Mouse (Mus musculus): ENCODE results near the gene Fndc3b. TPM values are rescaled to one million over a fixed set of nuclear protein-coding genes. Genes with fewer than 3 reads are reported as not detected.

Gene Fndc3b
- polyA plus RNA-seq, 2 experiments: 4.2 to 5.5 TPM

GRCm38 (mm10) chr3:27490891-27491290 lies 220.2 kb downstream of the Fndc3b start:
- Histone ChIP-seq H3K4me1 (replicated peaks; ENCODE audit: control insufficient read depth in 2 of 2, insufficient read depth in 2 of 2, low read length in 1 of 2) (no peaks in the 10 kb centered on the region), H3K27ac (no peak overlapping the region), H3K27me3 (ENCODE audit: control insufficient read depth, insufficient read depth, low read length) (no peaks in the 10 kb centered on the region), H3K4me2 (ENCODE audit: low read depth) (no peak overlapping the region), H3K36me3 (replicated peaks; ENCODE audit: control insufficient read depth, insufficient read depth, low read depth) (no peaks in the 10 kb centered on the region), H3K9me3 (ENCODE audit: control insufficient read depth, low read length) (no peaks in the 10 kb centered on the region), H3K4me3 (ENCODE audit: insufficient read depth in 1 of 2, low read depth in 2 of 2, low read length in 2 of 2) (no peak overlapping the region), H3K9ac (replicated peaks) (no peak overlapping the region)
- no peak for DNase-seq (ENCODE audit: low read depth in 3 of 3, low spot score in 3 of 3)
- no peak for TF ChIP-seq CTCF (IDR thresholded peaks at IDR 0.05; ENCODE audit: low read depth)
- no peak for TF ChIP-seq EP300 (IDR thresholded peaks at IDR 0.05; ENCODE audit: low read depth)
- 69% methylated on average over 9 of the region's 9 CpGs for WGBS (ENCODE audit: insufficient replicate concordance)
- ATAC-seq (ENCODE audit: insufficient read depth): no peak

- no peak for DNase-seq (ENCODE audit: low read depth in 3 of 3, low spot score in 3 of 3)
- no peak overlapping the region for H3K9ac ChIP-seq (replicated peaks)
- WGBS (ENCODE audit: insufficient replicate concordance): 56% methylated on average over 6 of the region's 6 CpGs
Measured at GRCm38 (mm10) chr3:27489550-27489949, 221.6 kb downstream of the Fndc3b start.

DNA sequence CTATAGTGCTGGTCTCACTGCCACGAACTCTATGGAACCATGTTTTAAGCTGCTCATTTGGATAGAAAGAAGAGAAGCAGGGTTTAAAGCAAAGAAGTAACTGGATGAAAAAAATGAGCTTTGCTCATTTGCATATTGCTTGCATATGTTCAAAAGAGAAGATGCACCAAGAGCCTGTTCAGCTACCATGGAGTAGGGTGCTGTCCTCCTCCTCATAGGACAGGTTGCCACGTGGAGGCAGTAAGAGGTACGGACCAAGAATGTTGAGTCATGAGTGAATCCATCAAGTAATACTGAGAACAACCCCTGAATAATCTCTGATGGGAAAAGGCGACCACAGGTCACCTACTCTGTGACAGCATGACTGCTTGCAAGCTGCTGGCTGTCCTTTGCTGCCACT lies 226.0 kb downstream of the Fndc3b start:
- 54% methylated on average over 4 of the region's 4 CpGs for WGBS (ENCODE audit: insufficient replicate concordance)
- no peak overlapping the region for H3K9ac ChIP-seq (replicated peaks)
- DNase-seq (ENCODE audit: low read depth in 3 of 3, low spot score in 3 of 3) (no peak), ATAC-seq (ENCODE audit: insufficient read depth) (no peak)
- H3K4me3 ChIP-seq (ENCODE audit: insufficient read depth in 1 of 2, low read depth in 2 of 2, low read length in 2 of 2): no peak overlapping the region
- no peaks in the 10 kb centered on the region for H3K9me3 ChIP-seq (ENCODE audit: control insufficient read depth, low read length)
- H3K4me2 ChIP-seq (ENCODE audit: low read depth): no peak overlapping the region
- no peaks in the 10 kb centered on the region for H3K27me3 ChIP-seq (ENCODE audit: control insufficient read depth, insufficient read depth, low read length)
- H3K4me1 ChIP-seq (replicated peaks; ENCODE audit: control insufficient read depth in 2 of 2, insufficient read depth in 2 of 2, low read length in 1 of 2): no peaks in the 10 kb centered on the region
- H3K27ac ChIP-seq: no peak overlapping the region
- no peak for TF ChIP-seq EP300 (IDR thresholded peaks at IDR 0.05; ENCODE audit: low read depth)
- TF ChIP-seq CTCF (IDR thresholded peaks at IDR 0.05; ENCODE audit: low read depth): no peak
- no peaks in the 10 kb centered on the region for H3K36me3 ChIP-seq (replicated peaks; ENCODE audit: control insufficient read depth, insufficient read depth, low read depth)

More at GRCm38 (mm10) chr3:27489550-27489949, 221.6 kb downstream of the Fndc3b start:
- no peak overlapping the region for H3K4me2 ChIP-seq (ENCODE audit: low read depth)
- H3K27ac ChIP-seq: no peak overlapping the region
- no peak for ATAC-seq (ENCODE audit: insufficient read depth)
- H3K4me1 ChIP-seq (replicated peaks; ENCODE audit: control insufficient read depth in 2 of 2, insufficient read depth in 2 of 2, low read length in 1 of 2): no peaks in the 10 kb centered on the region
- TF ChIP-seq EP300 (IDR thresholded peaks at IDR 0.05; ENCODE audit: low read depth) (no peak), CTCF (IDR thresholded peaks at IDR 0.05; ENCODE audit: low read depth) (no peak)
- H3K9me3 ChIP-seq (ENCODE audit: control insufficient read depth, low read length): no peaks in the 10 kb centered on the region
- no peaks in the 10 kb centered on the region for H3K36me3 ChIP-seq (replicated peaks; ENCODE audit: control insufficient read depth, insufficient read depth, low read depth)
- no peaks in the 10 kb centered on the region for H3K27me3 ChIP-seq (ENCODE audit: control insufficient read depth, insufficient read depth, low read length)
- no peak overlapping the region for H3K4me3 ChIP-seq (ENCODE audit: insufficient read depth in 1 of 2, low read depth in 2 of 2, low read length in 2 of 2)

GRCm38 (mm10) chr3:27484698-27485097 lies 226.4 kb downstream of the Fndc3b start:
- ATAC-seq (ENCODE audit: insufficient read depth) (no peak), DNase-seq (ENCODE audit: low read depth in 3 of 3, low spot score in 3 of 3) (no peak)
- Histone ChIP-seq H3K4me1 (replicated peaks; ENCODE audit: control insufficient read depth in 2 of 2, insufficient read depth in 2 of 2, low read length in 1 of 2) (no peaks in the 10 kb centered on the region), H3K4me3 (ENCODE audit: insufficient read depth in 1 of 2, low read depth in 2 of 2, low read length in 2 of 2) (no peak overlapping the region), H3K4me2 (ENCODE audit: low read depth) (no peak overlapping the region), H3K27me3 (ENCODE audit: control insufficient read depth, insufficient read depth, low read length) (no peaks in the 10 kb centered on the region), H3K36me3 (replicated peaks; ENCODE audit: control insufficient read depth, insufficient read depth, low read depth) (no peaks in the 10 kb centered on the region), H3K9me3 (ENCODE audit: control insufficient read depth, low read length) (no peaks in the 10 kb centered on the region), H3K27ac (no peak overlapping the region), H3K9ac (replicated peaks) (no peak overlapping the region)
- TF ChIP-seq EP300 (IDR thresholded peaks at IDR 0.05; ENCODE audit: low read depth) (no peak), CTCF (IDR thresholded peaks at IDR 0.05; ENCODE audit: low read depth) (no peak)
- 49% methylated on average over 3 of the region's 3 CpGs for WGBS (ENCODE audit: insufficient replicate concordance)

- H3K9me3 ChIP-seq (ENCODE audit: control insufficient read depth, low read length): no peaks in the 10 kb centered on the region
- DNase-seq (ENCODE audit: low read depth in 3 of 3, low spot score in 3 of 3) (no peak), ATAC-seq (ENCODE audit: insufficient read depth) (no peak)
- no peak for TF ChIP-seq CTCF (IDR thresholded peaks at IDR 0.05; ENCODE audit: low read depth)
- no peak for TF ChIP-seq EP300 (IDR thresholded peaks at IDR 0.05; ENCODE audit: low read depth)
- 62% methylated on average over 10 of the region's 10 CpGs for WGBS (ENCODE audit: insufficient replicate concordance)
- no peaks in the 10 kb centered on the region for H3K4me1 ChIP-seq (replicated peaks; ENCODE audit: control insufficient read depth in 2 of 2, insufficient read depth in 2 of 2, low read length in 1 of 2)
- no peak overlapping the region for H3K27ac ChIP-seq
- no peaks in the 10 kb centered on the region for H3K36me3 ChIP-seq (replicated peaks; ENCODE audit: control insufficient read depth, insufficient read depth, low read depth)
- no peak overlapping the region for H3K4me3 ChIP-seq (ENCODE audit: insufficient read depth in 1 of 2, low read depth in 2 of 2, low read length in 2 of 2)
- H3K9ac ChIP-seq (replicated peaks): no peak overlapping the region
- H3K27me3 ChIP-seq (ENCODE audit: control insufficient read depth, insufficient read depth, low read length): no peaks in the 10 kb centered on the region
- H3K4me2 ChIP-seq (ENCODE audit: low read depth): no peak overlapping the region
Measured at GRCm38 (mm10) chr3:27483762-27484161, 227.3 kb downstream of the Fndc3b start.

All from liver, embryonic 14.5 days (tissue).